Mouse (Mus musculus) neural tube, embryonic 10.5 days (tissue): ENCODE results near the gene Ubash3b.

Experiments used
- DNase-seq: peaks from one replicate; pipeline ENCODE4 v3.0.0-alpha.2; 2017; ENCODE audit warnings: low spot score; ENCODE audit errors: extremely low spot score

Ubash3b gene

GRCm38 (mm10) chr9:41098065-41098464 is 63.4 kb downstream of the Ubash3b start:
- no peak for DNase-seq

GRCm38 (mm10) chr9:41091993-41092392 is 69.5 kb downstream of the Ubash3b start:
- no peak for DNase-seq

GRCm38 (mm10) chr9:41091187-41091586 is 70.3 kb downstream of the Ubash3b start:
- no peak for DNase-seq

- DNase-seq, result no peak
Observed at GRCm38 (mm10) chr9:41087831-41088383, 73.6 kb downstream of the Ubash3b start.

DNA sequence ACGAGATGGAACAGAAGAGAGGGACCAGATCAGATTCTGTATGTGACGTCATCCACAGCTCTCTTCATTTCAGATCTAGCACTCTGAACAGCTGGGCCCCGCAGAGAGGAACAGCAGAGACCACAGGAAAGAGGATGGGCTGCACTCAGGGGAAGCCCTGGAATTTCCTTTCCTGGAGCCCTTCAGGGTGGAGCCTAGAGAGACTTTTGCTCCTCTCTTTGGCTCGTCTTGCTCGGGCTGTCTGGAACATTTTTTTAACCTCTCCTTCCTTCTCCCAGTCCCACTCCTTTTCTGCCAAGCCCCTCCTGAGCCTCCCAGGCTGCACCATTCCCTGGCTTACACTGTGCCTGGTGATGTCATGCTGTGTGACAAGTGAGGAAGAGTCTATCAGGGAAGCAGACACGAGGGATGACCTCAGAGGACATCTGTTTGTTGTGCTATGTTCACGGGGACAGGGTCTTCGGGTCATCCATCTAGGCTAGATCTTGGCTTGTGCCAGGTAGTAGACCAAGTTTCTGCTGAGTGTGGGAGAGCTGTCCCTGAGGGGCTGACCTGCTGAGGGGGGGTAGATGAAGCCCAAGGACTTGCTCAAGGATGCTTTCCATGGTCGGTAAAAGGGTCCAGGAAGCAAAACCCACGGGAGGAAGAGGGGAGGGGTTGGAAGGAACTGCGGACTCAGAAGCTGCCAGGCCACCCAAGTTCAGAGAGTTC is 77.2 kb downstream of the Ubash3b start:
- DNase-seq, result no peak

DNA sequence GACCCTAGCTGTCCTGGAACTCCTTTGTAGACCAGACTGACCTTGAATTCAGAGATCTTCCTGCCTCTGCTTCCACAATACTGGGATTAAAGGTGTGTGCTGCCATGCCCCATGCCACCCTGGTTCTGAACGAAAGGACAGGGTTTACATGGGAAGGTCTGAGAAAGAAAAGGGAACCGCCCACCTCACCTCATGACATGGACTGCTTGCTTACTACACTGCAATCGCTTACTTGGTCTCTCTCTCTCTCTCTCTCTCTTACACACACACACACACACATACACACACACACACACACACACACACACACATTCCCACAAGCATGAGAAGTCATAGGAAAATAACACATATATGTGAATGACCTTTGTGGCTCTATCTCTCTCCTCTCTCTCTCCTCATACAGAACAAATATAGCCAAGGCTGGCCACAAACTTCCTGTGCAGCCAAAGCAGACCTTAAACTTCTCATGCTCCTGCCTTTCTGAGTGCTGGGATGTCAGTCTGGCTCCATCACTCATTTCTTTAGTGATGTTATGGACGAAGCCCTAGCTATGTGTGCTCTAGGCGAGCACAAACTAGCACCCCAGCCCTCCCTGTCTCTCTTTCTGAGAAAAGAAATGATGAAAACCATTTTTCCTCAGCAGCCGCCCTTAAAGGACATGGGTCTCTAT is 78.0 kb downstream of the Ubash3b start:
- no peak for DNase-seq

DNA sequence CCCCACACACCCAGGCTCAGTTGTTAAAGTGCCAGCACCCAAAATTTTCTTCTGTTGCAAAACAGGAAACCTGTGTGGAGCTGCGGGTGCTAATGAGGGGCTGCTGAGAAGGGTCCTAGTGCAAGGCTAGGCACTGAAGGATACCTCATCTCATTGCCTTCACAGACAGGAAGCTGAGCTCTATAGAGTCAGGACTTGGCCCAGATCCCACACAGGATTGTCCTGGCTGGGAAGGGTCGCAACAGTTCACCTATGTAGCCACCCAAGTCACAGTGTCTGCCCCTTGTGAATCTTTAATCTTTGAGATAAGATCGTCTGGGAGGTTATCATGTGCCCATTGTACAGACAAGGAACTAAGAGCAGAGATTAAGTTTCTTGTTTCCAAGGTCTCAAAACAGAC is 78.6 kb downstream of the Ubash3b start:
- no peak for DNase-seq

GRCm38 (mm10) chr9:41080877-41081276 is 80.6 kb downstream of the Ubash3b start:
- DNase-seq, result no peak

- DNase-seq, result no peak
Observed at GRCm38 (mm10) chr9:41079428-41080155, 81.9 kb downstream of the Ubash3b start.

DNA sequence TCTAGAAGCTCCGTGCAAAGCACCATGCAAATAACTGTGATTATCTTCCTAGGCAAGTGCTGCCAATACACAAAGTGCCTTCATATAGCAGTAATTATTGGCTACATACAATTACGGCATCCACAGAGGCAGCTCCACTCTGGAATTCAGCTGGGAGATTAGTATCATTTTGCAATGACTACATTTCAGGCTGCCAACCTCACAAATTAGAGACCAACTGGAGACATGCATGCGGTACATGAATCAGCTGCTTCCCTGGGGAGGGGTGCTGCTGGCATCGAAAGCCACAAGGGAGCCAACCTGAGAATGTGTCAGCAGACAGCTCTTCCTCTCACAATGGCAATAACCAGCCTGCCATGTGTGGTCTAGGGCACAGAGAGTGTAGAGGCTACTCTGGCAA is 83.3 kb downstream of the Ubash3b start:
- DNase-seq, result no peak

DNA sequence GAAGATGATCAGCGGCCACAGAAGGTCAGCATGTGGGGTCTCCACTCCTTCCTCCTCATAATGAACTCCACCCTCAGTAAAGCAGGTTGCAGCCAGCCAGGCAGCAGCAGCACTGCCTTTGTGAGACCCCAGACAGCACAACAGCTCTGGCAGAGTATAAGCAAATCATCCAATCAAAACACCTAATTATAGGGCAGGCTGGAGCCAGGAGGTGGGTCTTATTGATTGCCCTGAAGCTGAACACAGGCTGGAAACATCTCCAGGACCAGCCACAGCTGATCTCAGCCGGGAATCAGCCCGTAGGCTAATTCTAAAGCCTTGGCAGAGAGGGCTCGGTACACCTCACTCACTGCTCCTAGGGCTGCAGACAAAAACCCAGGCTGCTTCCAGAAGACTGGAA is 85.3 kb downstream of the Ubash3b start:
- DNase-seq, result no peak

GRCm38 (mm10) chr9:41075528-41075927 is 86.0 kb downstream of the Ubash3b start:
- DNase-seq, result no peak

GRCm38 (mm10) chr9:41073196-41074009 is 88.1 kb downstream of the Ubash3b start:
- no peak for DNase-seq

- no peak for DNase-seq
Observed at GRCm38 (mm10) chr9:41072786-41073185, 88.7 kb downstream of the Ubash3b start.

- no peak for DNase-seq
Observed at GRCm38 (mm10) chr9:41071906-41072511, 89.5 kb downstream of the Ubash3b start.

DNA sequence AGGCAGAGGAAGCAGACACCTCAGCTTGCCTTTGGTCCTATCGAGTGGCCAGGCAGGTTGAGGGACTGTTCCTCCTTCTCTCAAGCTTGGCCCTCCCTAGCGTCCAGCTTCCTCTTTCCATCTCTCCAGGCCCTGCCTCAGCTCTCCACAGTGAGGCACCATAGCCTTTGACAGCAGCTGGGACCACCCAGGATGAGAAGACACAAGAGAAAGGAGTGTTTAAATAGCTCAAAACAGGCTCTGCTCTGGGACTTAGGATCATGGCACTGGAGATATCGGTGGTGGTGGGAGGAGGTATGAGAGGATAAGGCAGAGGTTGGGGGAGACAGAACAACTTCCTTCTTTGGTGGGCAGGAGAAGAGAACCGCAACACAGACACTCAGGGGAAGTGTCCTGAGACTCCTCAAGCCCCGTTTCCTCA is 90.7 kb downstream of the Ubash3b start:
- no peak for DNase-seq

- DNase-seq, result no peak
Observed at GRCm38 (mm10) chr9:41069509-41069908, 92.0 kb downstream of the Ubash3b start.

GRCm38 (mm10) chr9:41061446-41061845 is 100.1 kb downstream of the Ubash3b start:
- no peak for DNase-seq

- no peak for DNase-seq
Observed at GRCm38 (mm10) chr9:41060617-41061016, 100.9 kb downstream of the Ubash3b start.

GRCm38 (mm10) chr9:41058765-41059535 is 102.5 kb downstream of the Ubash3b start:
- DNase-seq, result no peak
